Mouse (Mus musculus) small intestine, adult 2 months (tissue): ENCODE results near the gene Fam160a1.

Experiments
- CTCF ChIP-seq: fragments of 200-500 bp; IDR thresholded peaks from 2 replicates; pipeline ENCODE4 v1.5.1; 2012; ENCODE audit warnings: low read depth, mild to moderate bottlenecking, control low read depth, inconsistent platforms, low read length, moderate library complexity, mixed read lengths; ENCODE audit not compliant: insufficient replicate concordance, insufficient read length; ENCODE audit errors: extremely low read depth
- POLR2A ChIP-seq: fragments of 200-500 bp; IDR thresholded peaks from 2 replicates; pipeline ENCODE4 v1.6.1; 2012; ENCODE audit warnings: low read depth, mild to moderate bottlenecking, control low read depth, inconsistent platforms, low read length, moderate library complexity

- TF ChIP-seq POLR2A (no peak), CTCF (no peak)
Measured at GRCm38 (mm10) chr3:85863996-85864395, 46.9 kb upstream of the Fam160a1 start.
